Mouse (Mus musculus): Measurements from ENCODE around the gene Rnaset2a.
"Not testable (repeated sequence)": the region's sequence is repeated elsewhere in the genome, so short reads cannot be mapped to it uniquely, and the experiment has no call there.

Gene Rnaset2a

DNA sequence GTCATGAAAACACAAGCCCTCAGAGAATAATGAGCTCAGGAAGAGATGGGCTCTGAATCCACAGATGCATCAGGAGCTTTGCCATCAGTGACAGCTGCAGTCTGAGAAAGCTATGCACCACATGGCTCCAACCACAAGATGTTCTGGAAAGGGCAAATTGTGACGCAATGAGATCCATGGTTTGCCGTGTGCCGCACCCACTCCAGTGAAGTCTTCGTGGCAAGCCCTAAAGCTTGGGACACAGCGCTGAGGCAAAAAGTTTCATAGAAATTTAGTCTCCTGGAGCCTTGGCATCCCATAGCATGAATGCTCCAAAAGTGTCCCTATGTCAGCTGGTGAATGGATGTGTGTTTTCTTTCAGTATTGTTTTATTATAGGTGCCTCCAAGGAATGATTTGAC, 9.8 kb downstream of the Rnaset2a start:
- DNase-seq (ENCODE audit: low read depth, low spot score) = not testable (repeated sequence)

DNA sequence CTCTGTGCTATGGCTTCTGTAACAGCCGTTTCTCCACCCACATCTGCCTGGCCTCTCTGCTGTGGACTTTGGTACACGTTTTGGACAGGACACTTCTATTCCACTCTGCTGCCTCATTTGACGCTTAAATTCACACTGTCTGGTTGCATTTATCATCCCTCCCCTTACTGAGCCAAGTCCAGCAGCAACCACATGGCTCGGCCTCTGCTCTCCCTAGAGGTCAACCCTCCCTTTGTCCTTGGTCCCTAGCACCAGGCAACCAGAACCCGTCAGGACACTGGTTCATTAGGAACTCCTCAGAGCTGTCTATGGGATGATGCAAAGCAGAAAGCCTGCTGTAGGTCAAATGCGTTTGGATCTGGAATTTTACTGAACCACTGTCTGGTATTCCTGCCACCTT, 17.0 kb downstream of the Rnaset2a start:
- not testable (repeated sequence) for DNase-seq (ENCODE audit: low read depth, low spot score)

DNA sequence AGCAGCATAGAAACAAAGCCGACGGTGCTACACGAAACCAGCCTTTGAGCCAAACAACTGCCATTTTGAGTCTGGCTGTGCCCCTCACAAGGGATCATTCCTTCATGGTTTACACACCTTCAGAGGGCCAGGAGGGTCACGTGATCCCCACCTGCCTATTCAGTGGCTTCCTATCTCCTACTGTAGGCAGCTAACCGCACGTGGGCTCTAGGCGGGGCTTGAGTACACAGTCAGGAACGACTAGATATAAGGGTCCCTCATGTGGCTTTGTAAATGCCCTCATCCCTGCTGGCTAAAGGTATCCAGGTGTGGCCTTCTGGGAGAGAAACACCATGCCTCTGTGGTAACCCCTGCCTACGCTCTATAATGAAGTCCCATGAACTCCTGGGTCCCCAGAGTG, 18.3 kb downstream of the Rnaset2a start:
- DNase-seq (ENCODE audit: low read depth, low spot score) = not testable (repeated sequence)

DNA sequence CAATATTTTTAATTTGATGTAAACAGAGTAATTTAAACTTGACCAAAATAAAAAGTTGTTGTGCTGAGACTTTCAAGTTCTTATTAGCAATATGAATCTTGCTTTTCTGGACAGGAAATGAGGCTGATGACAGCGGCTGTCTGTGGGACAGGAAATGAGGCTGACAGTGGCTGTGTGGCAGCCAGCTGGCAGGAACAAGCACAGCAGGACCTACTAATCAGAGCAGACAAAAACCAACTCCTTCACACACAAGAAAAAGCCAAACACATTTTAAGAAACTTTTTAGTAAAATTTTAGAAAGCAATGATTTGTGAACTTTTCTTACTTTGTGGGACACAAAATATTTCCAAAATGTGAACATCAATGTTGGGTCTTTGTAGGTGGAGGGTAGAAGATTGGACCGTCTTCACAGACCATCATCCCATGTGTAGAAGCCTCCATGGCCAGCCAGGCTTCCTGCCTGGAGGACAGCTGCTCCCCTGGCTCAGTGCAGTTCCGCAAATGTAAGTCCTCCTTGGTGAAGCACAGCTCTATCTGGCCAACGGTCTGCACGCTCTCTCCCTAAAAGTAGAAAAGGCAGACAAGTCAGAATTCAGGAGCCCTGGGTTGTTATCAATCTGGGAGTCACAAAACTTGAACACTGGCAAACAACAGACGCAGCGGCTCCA, 19.4 kb downstream of the Rnaset2a start:
- not testable (repeated sequence) for DNase-seq (ENCODE audit: low read depth, low spot score)

DNA sequence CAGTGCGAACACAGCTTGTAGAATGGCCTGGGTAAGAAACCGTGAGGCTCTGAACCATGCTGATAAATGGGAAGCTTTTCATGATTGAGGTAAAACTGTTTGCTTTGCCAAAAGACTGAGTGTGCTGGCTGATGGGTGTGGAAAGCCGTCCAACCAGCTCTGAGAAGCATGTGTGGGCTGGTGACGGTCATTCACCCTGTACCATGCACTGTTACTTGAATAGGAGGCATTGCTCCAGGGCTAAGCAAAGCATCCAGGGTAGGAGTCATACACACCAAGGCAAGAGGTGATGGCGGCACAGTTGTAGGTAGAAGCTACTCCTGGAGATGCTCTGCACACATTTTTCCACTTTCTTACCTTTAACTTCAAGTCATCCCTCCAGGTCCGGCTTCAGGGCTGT, 23.3 kb downstream of the Rnaset2a start:
- DNase-seq (ENCODE audit: low read depth, low spot score) = not testable (repeated sequence)

DNA sequence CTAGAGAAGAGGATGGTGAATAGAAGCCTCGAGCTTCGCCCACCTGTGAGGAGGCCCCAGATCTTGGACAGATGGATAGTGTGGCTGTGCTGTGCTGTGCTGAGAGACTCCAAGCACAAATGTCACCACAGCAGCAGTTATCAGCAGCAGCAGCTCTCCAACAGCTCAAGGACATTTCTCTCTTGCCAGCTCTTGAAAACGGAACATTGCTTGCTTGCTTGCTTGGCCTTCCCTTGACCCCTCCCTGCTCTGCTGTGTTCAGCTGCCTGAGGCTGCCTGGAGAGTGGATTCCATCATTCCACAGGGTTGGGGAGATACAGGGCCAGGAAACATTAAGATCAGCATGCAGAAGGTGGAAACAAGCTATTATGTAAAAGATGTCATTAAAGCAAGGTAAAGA, 24.9 kb downstream of the Rnaset2a start:
- DNase-seq (ENCODE audit: low read depth, low spot score) = not testable (repeated sequence)

DNA sequence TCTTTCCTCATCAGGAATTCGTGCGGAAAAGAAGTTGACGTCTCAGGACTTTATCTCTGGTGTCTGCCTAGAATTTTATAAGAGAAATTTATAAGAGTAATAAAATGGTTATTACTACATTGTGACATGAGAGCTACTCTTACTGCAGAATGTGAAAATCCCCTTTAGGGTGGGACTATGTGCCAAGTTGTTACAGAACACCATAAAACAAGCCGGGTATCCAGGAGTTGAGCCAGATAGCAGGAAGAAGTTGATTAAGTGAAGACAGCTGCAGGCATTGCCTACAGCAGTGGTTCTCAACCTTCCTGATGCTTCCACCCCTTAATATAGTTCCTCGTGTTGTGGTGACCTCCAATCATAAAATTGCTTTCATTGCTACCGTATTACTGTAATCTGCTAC, 31.0 kb downstream of the Rnaset2a start:
- not testable (repeated sequence) for DNase-seq (ENCODE audit: low read depth, low spot score)

DNA sequence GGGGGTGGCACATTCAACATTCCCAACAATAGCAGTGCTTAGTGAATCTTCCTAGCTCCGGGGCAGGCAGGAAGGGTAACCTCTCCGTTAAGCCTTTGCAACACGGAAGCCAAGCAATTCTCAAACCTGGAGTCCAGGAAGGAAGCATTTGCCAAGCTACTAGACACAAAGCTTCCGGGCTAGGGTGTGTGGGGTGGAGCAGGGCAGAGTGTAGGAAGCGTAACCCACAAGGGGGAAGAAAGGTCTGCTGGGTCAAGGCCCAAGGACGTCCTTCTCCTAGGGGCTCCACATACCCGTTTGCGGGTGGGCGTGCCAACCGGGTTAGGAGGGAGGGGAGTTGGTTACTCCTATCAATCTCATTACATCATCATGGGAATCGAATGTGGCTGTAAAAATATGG, 31.5 kb downstream of the Rnaset2a start:
- DNase-seq (ENCODE audit: low read depth, low spot score) = not testable (repeated sequence)

DNA sequence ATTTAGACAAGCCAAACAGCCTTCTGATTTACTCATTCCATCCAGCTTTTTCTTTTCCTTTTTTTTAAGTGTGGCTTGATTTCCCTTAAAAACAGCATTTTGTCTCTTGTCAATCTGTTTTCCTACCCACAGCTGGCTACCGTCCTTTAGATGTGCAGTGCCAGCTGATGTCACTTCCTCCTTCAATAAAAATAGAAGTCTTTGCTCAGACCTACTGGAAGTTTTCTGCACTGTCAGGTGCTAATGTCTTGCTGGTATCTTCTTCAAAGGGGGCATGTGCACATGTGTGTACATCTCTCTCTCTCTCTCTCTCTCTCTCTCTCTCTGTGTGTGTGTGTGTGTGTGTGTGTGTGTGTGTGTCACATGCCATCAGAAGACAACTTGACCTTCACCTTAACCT, 35.7 kb downstream of the Rnaset2a start:
- DNase-seq (ENCODE audit: low read depth, low spot score) = not testable (repeated sequence)

DNA sequence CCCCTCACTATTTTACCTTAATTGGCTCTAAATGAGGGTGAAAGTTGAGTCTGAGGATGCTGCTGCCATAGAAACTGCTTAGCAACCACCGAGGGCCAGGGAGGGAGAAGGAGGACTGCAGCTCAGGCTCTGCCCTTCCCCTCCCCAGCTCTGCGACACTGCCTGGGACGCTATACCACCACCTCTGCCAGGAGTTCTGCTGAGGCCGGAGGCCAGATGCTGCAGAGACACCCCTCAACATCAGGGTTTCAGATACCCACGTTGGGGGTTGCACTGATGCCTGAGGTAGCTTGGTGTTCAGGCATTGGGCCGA, 46.6 kb downstream of the Rnaset2a start:
- not testable (repeated sequence) for DNase-seq (ENCODE audit: low read depth, low spot score)

DNA sequence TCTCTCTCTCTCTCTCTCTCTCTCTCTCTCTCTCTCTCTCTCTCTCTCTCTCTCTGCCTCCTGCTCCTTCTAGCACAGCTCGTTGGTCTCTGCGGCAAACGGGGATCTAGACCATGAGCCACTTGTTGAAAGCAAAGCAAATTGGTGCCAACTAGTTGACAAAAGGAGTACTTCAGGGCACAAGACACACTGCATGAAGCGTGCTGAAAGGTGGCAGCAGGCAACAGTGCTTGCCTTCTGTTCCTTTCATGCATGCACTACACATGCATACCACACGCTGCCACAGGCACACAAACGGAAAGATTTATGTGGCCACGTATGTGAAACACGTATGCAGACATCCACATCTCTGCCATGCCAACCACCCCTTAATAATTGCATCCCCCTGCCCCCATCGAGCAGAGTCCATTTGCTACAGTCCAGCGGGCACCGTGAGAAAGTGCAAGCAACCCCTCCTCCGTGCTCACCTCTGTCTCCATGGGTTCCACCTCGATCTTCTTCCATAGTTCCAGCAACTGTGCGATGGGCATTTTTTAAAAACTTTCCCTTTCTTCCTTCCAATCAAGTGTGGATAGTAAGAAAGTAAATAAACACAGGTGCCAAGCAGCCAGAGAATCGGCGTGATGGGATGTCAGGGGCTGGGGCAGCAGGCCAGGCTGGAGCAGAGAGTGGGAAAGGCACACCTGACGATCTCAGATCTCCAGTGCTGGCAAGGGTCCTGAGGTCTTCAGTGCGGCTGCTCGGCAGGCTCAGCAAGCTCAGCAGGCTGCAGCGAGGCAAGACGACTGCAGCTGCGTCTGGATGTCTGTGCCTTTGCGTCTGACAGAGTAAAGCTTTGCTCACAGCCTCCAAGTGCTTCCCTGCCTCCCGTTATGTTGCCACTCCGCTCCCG, 47.2 kb downstream of the Rnaset2a start:
- not testable (repeated sequence) for DNase-seq (ENCODE audit: low read depth, low spot score)

DNA sequence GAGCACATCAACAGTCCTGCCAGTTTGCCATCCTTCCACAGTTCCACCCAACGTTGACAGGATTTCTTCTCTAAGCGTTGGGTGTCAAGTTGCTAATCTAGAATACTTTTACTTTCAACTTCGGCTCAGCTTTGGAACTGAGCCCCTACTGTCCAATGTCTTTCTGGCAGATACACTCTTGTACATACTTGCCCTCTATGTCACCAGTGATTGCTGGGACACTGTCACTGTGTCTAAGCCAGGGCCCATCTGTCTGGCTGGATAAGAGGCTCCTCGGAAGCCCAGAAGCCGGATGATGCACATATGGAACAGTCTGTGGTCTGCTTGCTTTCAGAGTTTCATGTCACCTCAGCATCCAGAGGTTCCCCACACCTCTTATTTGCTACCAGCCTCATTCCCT, 51.7 kb downstream of the Rnaset2a start:
- not testable (repeated sequence) for DNase-seq (ENCODE audit: low read depth, low spot score)

DNA sequence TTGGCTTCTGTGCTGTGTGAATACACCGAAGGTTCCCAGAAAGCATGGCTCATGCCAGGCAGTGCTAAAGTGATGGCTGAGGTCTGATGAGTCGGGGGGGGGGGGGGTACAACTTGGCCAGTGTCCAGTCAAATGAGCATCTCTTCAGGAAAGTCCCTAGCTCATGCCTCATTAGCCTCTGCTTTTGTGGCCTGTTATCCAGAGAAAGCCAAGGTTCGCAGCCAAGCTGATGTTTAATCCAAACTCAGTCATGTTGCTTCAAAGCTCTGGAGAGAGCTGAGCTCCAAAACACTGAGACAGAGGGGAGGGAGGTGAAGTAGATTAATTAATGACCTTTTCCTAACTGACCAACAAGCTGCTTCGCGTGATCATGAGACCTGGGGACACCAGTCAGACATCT, 52.2 kb downstream of the Rnaset2a start:
- DNase-seq (ENCODE audit: low read depth, low spot score) = not testable (repeated sequence)

DNA sequence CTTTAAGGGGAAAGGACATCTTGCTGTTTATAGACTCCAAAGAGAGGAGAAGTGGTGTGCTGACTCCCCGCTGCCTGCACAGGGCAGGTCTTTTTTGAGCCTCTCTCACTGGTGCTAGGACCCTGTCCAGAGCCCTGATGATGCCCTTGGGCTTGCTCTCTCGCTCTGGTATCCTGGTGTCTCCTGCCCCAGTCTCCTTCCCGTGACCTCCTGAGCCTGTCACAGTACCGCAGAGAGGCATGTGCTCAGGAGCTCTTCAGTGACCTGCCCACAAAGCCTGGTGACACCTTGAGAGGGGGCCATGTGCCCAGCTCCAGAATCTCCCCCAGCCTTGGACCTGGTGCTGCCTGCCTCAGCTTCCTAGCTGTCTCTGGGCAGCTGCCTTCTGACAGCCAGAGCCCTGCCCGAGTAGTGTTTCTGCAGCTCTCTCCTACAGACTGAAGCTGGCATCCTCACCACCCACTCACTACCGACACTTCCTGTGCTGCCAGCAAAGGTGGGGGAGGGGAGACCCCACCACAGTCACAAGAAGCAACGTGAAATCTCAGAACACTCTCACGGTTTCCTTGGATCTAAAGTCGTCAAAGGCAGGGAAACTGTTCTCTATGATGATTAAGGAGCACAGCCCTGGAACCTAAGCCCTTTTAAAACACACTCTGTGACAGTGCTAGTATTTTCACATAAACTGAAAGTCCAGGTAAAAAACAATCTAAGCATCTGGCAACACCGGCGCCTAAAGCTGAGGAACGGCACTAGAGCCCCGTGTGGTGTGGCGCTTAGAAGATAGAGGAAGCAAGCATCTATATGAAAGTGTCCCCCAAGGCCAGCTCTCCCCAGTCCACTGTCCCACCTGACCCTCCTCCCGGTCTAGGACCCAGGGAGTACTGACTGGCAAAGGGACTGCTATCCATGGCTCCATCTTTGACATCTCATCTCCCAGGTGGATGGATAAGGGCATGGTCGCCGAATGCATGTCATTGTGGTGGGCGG, 55.1 kb downstream of the Rnaset2a start:
- not testable (repeated sequence) for DNase-seq (ENCODE audit: low read depth, low spot score)

DNA sequence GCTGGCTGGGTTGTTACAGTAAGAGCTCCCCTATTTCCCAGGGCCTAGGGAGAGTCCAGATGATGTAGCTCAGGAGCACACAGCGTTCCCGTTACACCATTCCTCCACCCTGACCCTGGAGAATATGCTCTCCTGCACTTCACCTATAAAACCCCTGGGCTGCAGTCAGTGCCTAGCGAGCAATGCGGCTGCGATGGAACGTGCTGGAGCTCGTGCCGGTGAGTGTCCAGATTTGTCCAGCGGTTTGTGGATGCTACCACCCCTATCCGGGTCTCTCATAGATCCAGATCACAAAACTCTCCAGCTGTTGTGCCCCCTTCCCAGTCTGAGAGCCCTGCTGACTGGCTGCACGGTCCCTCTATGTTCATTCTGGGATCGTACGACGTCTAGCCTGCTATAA, 56.6 kb downstream of the Rnaset2a start:
- DNase-seq (ENCODE audit: low read depth, low spot score) = not testable (repeated sequence)

DNA sequence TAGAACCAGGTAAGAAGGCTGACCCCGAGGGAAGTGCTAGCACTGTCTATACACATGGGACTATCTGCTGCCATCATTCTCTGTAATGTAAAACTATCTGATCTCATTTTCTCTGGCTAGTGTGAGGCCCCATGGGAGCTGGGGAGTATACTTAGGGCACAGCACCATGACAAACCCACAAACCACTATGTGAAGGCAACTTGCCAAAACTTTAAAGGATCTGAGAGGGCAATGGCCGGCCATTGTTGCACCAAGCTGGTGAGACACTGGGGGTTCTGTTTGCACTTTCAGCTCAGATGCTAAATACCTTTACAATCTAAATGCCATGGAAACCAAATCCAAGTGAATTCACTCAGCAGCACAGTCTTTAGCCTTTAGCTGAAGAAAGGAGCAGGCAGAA, 78.0 kb downstream of the Rnaset2a start:
- DNase-seq (ENCODE audit: low read depth, low spot score) = not testable (repeated sequence)
